Mouse (Mus musculus) kidney, adult 11 months (tissue): ENCODE measurements around the gene Ints11.

Source experiments
- DNase-seq: peaks from one replicate; pipeline ENCODE4 v3.0.0; 2022

Gene Ints11

DNA sequence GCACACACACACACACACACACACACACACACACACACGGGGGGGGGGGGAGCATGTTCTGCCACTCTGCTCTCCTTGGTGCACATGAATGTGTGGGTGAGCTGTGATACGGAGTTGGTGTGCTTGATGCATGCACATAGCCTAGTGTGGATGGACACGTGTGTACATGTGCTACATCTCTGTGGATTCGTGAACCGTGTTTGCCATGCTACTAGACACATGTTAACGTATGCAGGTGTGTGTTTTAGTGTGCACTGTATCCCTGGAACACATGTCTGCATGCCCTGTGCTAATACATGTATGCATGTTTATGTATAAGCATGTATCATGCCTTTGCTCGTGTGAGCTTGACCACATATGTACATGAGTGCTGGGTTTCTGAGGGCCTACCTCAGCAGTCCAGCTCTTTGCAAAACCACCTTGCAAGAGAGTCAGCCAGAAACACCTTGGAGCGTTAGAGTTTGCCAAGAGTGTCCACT, 23.9 kb downstream of the Ints11 start:
- no peak for DNase-seq

DNA sequence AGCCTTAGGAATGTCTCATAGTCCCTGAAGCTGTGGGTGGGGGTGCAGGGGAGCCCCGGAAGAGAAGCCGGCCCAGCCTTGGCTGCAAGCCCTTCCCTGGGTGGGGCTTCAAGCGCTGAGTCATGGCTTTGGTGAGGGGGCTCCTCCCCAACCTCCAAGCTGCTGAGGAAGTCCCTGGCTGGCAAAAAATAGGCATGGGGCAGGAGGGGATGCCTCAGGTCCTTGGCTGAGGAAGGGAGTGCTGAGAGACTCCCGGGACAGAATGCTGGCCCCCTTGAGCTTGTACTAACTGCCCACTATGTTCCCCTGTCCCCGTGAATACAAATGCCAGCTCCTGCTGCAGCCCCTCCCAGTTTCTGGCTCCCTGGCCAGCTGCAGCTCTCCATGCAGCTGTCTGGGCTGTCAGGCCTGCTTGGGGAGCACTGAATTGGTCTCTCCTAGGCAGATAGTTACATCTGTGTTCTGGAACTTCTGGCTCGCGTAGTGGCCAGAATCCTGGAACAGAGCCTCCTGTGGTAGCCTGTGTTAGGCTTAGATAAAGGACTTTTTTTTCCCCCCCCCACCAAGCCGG, 25.1 kb downstream of the Ints11 start:
- peak; percentile 54 for DNase-seq

DNA sequence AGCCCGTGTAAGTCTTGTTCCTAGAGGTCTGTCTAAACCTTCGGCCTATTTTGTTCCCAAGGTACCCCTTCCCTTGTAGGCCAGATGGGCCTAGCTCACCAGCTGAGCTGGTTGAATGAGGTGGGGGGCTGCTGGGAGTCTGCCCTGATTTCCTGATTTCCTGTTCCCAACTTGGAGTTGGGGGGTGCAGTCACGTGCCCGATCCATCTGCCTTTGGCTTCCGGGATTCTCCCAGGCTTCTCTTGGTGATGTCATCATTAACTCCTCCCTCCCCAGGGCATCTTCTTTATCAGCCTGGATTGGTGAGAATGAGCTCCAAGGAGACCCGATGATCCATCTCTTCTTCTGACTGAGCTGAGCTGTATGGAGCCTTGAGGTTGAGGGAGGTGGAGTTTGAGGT, 25.9 kb downstream of the Ints11 start:
- DNase-seq = peak; percentile 42

DNA sequence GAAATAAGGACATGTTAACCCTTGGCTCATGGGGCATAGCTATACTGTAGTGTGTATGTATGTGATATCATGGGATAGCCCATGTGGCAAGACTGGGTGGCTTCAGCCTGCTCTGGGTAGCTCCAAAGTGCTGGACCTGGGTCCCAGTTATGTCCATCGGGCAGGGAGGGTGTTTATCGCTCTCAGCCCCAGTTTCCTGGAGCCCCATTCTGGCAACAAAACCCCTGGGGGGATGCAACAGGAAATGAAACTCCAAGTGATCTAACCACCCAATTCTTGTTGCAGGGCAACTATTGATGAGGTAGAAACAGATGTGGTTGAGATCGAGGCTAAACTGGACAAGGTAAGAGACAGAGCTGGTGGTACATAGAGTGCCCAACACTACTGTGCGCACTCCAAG, 26.5 kb downstream of the Ints11 start:
- DNase-seq = no peak

DNA sequence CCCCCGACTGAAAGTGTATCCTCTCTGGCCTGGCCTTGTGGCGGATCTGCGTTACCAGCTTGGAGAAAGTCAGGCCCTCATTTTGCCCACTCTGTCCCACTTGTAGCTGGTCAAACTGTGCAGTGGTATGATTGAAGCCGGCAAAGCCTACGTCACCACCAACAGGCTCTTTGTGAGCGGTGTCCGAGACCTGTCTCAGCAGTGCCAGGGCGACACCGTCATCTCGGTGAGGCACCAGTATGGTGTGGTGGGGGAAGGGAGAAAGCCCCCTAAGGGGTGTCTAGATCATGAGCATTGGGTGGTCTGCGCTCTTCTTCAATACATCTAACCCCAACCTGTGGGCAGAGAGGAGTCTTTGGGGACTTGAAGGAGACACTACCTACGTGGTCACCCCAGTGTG, 27.1 kb downstream of the Ints11 start:
- DNase-seq = no peak

DNA sequence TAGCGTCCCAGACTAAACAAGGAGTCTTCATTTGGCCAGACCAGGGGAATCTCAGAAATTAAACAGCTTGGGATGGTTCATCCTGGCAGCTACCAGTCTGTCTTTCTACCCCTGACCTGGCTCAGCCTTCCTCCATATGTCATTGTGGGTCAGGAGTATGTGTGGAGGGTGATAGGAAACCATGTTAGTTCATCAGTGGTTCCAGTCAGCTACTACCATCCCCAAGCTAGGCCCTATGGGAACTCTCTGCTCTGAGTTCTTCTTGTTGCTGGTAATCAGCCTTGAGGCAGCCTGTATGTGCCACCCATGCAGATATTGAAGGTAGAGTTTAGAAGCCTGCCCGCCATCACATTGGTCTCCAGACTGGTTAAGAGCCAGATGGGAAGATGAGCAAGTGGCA, 29.0 kb downstream of the Ints11 start:
- DNase-seq = no peak

DNA sequence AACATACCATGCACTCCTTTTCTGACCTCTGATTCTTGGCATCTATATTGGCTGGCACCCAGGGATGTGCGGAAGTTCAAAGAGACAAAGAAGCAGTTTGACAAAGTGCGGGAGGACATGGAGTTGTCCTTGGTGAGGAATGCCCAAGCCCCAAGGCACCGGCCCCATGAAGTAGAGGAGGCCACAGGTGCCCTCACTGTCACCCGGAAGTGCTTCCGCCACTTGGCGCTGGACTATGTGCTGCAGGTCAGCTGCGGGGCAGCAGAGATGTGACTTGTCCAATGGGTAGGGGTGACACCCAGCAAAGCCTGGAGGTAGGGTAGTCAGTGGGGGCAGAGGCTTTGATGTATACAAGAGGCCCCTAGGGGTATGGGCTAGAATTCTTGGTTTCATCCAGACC, 30.0 kb downstream of the Ints11 start:
- DNase-seq = no peak

DNA sequence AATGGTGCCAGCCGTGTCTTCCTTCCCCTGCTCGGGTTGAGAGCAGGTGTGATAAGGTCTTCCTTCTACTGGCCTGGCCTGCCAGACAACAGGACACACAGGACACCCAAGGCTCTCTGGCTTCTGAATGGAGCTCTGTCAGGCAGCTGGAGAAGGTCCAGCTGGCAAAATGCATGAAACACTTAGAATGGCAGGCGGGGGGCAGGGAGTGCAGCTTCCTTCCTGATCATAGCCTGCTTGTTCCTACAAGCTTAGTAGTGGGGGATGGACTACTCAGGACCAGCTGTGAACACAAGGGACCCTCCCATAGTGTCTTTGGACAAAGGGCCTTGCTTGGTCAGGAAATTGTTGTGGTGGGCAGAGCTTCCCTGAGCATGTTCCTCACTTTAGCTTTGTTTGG, 31.9 kb downstream of the Ints11 start:
- DNase-seq = no peak

DNA sequence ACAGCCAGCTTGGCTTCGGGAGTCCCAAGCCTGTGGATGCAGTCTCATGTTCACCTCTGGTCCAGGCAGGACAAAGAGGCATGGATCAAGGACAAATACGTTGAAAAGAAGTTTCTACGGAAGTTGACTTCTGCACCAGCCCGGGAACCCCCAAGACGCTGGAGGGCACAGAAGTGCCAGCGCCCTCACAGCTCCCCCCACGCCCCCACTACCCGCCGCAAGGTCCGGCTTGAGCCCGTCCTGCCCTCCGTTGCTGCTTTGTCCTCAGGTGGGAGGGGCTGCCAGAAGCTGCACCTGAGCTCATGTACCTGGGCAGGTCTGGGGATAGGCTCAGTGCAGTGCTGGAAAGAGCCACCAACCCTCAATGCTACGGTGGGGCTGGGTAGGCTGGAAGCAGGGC, 33.9 kb downstream of the Ints11 start:
- no peak for DNase-seq

DNA sequence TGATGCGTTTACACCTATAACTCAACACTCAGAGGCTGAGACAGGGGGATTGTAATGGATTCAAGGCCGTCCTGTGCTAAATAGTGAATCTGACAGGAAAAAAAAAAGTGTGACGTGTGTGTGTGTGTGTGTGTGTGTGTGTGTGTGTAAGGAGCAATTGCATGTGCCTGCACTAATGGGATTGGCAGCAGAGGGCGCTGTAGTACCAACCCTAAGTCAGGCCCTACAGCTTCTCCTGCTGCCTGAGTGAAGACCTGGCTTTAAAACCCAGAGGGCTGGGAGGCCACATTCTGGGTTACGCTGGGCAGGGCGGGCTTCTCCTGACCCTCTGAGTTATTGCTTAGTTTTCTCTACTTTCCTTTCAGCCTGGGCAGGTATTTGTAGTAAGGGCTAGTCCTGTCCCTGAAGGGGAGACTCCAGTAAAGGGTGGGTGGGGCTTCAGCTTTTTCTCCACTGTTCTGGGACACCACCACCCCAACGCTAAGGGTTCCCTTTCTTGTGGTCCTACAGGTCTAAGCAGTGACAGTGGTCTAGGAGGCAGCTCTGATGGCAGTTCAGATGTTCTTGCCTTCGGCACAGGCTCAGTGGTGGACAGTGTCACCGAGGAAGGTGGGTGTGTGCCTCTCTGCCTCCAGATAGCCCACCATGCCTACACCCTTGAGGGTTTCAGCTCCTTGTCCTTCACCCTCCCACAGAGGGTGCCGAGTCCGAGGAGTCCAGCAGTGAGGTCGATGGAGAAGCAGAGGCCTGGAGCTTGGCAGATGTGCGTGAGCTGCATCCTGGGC, 35.2 kb downstream of the Ints11 start:
- DNase-seq = peak; percentile 2

DNA sequence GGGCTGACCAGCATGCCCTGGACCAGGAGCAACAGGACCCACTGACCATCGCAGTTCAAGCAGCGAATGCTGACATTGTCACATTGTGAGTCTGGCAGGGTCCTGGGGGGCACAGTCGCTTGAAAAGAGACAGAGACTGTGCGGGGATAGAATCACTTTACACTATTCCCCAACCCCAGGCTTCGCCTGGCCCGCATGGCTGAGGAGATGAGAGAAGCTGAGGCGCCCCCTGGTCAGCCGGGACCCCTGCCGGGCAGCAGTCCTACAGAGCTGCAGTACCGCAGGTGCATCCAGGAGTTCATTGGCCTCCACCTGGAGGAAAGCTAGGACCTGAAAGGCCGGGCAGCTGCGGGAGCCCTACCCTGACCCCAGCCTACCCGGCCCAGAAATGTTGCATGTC, 36.3 kb downstream of the Ints11 start:
- no peak for DNase-seq

DNA sequence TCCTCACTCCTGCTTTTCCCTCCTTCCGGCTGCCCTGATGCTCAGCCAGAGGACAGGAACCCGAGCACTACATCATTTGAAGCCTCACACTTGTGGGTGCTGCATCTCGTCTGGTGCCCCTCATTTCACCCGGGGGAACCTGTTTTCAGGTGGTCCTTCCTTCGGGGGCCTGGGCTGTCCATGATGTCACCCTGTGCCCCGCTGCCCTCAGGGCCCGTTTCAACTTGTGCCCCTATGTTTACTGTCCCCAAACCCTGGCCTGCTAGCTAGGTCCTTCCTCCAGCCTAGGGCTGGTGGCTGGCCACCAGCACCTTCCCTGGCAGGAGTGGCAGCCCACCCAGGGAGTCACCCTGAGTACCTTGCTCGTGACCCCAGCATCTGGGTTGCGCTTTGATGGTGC, 36.8 kb downstream of the Ints11 start:
- DNase-seq = no peak

DNA sequence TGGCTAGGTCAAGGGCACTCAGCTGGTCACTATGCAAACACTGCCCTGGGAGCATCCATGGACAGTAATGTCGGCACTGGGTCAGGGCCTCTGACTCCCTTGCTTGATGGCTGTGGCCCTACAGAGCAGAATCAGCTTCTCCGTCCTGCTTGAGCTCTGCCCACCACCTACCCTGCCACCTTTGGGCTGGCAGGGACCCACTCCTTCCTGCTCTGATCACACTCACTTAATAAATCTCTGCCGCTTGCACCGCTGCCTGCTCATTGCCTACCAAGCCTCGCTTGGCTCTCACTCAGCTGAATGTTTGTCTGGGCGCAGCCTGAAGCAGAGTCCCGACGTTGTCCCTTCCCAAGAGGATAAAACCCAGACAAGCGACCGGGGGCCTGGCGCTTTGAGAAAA, 37.7 kb downstream of the Ints11 start:
- DNase-seq = no peak

DNA sequence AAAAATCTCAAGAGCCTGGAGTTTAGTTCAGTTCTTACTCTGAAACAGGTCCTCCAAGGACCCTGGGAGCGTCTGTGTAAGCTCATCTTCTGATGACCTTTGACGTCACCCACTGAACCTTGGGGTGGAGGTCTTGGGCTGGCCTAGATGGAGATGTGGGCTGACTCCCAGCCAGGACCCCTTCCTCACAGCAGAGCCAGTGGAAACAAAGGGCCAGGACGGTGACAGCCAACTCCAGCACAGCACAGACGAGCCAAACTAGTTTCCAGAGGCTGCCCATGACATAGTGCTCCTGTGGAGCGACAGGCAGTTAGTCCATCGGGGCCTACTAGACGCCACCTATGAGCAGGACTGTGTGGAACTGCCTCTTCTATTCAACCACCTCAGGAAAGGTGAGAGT, 38.9 kb downstream of the Ints11 start:
- DNase-seq = no peak

DNA sequence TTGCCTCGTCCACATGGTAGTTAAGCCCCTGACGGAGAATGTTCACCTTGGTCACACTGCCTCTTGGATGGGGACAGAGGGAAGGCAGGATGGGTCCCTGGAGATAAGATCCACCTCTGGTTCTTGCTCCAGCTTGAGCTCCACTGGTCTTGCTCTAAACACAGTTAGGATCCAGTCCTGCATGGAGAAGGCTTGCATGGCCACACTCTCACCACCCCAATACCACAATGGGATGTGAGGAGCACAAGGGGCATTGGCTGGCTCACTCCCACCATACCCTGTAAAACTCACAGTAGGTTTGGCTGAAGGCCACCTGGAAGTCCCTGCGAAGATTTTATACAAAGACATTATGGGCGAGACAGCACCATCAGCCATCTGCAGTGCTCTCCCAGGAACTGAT, 39.4 kb downstream of the Ints11 start:
- no peak for DNase-seq

DNA sequence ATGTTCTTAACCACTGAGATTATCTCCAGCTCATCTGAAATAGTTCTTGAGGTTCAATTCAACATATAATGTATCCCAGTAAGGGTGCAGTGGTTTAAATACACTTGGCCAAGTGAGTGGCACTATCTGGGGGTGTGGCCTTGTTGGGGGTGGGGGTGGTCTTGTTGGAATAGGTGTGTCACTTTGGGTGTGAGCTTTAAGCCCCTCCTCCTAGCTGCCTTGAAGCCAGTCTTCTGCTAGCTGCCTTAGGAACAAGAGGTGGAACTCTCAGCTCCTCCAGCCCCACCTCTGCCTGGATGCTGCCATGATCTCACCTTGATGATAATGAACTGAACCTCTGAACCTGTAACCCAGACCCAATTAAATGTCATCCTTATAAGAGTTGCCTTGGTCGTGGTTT, 62.7 kb downstream of the Ints11 start:
- no peak for DNase-seq
